Mouse (Mus musculus): Measurements from ENCODE around the gene Epb41l5.

- TF ChIP-seq GATA1 (IDR thresholded peaks at IDR 0.05; ENCODE audit: borderline replicate concordance, low read length) (no peak), FLI1 (IDR thresholded peaks at IDR 0.05; ENCODE audit: low read length) (no peak)
These were observed 26.2 kb upstream of the Epb41l5 start for GRCm38 (mm10) chr1:119674984-119675383.

All from megakaryocyte, embryonic 14.5 days (primary cell).